Mouse (Mus musculus): Measurements from ENCODE around the gene Met. TPM values are rescaled to one million over a fixed set of nuclear protein-coding genes. Genes with fewer than 3 reads are reported as not detected.

Met gene
- polyA plus RNA-seq, 1 experiment, result 4.7 TPM

DNA sequence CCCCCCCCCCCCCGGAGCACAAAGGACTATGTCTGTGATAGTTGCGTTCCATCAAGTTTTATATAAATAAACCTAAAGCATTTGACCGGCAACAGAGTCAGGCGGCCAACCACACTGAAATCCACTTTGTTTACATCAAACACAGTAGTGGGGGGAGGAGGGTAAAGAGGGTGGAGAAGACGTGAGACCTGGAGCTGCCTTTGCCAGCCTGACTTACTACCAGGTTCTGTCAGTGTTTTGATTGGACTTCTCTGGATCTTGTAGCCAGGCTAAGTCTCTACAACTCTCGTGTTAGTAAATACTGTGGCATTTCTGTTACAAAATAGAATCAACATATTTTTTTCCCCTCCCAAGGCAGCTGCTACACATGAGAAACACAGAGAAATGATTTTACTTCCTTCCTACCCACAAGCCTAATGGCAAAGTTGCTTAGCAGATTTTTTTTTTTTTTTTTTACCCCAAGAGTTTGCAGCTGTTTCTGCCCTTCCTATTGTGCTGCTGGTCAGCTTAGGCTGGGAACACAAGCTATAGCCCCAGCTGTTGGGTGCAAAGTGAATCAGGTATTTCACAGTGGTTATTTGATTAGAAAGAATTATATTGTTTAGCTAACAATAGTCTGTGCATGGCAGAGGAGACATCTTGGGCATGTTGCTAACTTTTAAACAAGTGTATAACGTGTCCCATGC, 52.3 kb downstream of the Met start:
- H3K4me1 ChIP-seq (ENCODE audit: control insufficient read depth, insufficient read depth, insufficient read length, low read length), result no peaks in the 10 kb centered on the region
- TF ChIP-seq CTCF (IDR thresholded peaks at IDR 0.05; ENCODE audit: extremely low read depth, insufficient read length, insufficient replicate concordance, low read depth, low read length) (no peak), POLR2A (IDR thresholded peaks at IDR 0.05; ENCODE audit: low read depth, low read length) (no peak)
- H3K36me3 ChIP-seq (ENCODE audit: control insufficient read depth, insufficient read depth, low read length), result peaks cover 8% of the 10 kb centered on the region
- H3K27ac ChIP-seq (ENCODE audit: insufficient read depth, low read depth, low read length), result no peak overlapping the region
- 60% methylated on average over 7 of the region's 7 CpGs for WGBS
- H3K27me3 ChIP-seq (ENCODE audit: control insufficient read depth, insufficient read depth, low read length), result no peaks in the 10 kb centered on the region
- no peak overlapping the region for H3K4me3 ChIP-seq (ENCODE audit: low read depth, low read length)

DNA sequence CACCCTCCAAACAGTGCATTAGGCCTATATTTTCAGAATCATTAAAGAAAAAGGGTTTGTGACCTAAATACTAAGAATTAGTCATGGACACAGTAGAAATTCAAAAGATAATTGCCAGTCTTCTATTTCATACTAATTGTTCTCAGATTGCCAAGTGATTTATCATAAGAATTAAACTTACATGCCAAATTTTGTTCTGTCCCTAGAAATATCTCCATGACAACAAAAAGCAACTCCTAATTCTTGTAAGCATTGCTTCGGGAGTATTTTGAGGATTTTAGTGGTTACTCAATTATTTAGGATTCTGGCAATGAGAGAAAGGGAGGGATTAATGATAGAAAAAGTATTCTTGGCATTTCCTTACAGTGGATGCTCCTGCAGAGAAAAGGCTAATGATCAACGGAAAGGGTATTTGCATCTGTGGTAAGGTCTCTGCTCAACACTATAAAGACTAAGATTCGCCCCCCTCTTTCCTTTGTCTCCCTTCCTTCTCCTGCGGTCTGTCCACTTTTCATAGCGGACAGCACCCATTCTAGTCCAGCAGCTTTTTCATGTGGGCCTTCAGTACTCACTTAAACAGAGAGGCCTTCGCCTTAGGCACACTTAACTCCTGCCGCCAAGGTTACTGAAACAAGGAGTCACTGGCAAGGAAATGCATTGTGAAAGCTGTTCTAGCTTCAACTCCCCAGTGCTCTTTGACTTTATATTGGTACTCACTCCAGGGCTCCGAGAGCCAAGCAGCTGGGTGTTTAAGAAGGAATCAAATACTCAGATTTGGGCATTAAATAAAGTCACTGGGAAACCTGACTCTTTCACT, 58.5 kb downstream of the Met start:
- Histone ChIP-seq H3K4me3 (ENCODE audit: low read depth, low read length) (no peak overlapping the region), H3K4me1 (ENCODE audit: control insufficient read depth, insufficient read depth, insufficient read length, low read length) (no peaks in the 10 kb centered on the region), H3K27me3 (ENCODE audit: control insufficient read depth, insufficient read depth, low read length) (no peaks in the 10 kb centered on the region), H3K27ac (ENCODE audit: insufficient read depth, low read depth, low read length) (no peak overlapping the region), H3K36me3 (ENCODE audit: control insufficient read depth, insufficient read depth, low read length) (peaks cover 2% of the 10 kb centered on the region; the same call in 1 of the 2 replicates)
- TF ChIP-seq CTCF (IDR thresholded peaks at IDR 0.05; ENCODE audit: extremely low read depth, insufficient read length, insufficient replicate concordance, low read depth, low read length) (no peak), POLR2A (IDR thresholded peaks at IDR 0.05; ENCODE audit: low read depth, low read length) (no peak)
- 80% methylated on average over 8 of the region's 8 CpGs for WGBS

GRCm38 (mm10) chr6:17522917-17523316, 59.3 kb downstream of the Met start:
- Histone ChIP-seq H3K27ac (ENCODE audit: insufficient read depth, low read depth, low read length) (no peak overlapping the region), H3K4me1 (ENCODE audit: control insufficient read depth, insufficient read depth, insufficient read length, low read length) (no peaks in the 10 kb centered on the region), H3K4me3 (ENCODE audit: low read depth, low read length) (no peak overlapping the region), H3K36me3 (ENCODE audit: control insufficient read depth, insufficient read depth, low read length) (peaks cover 4% of the 10 kb centered on the region; the same call in 1 of the 2 replicates), H3K27me3 (ENCODE audit: control insufficient read depth, insufficient read depth, low read length) (no peaks in the 10 kb centered on the region)
- WGBS, result 73% methylated on average over 4 of the region's 4 CpGs
- TF ChIP-seq POLR2A (IDR thresholded peaks at IDR 0.05; ENCODE audit: low read depth, low read length), result no peak
- no peak for TF ChIP-seq CTCF (IDR thresholded peaks at IDR 0.05; ENCODE audit: extremely low read depth, insufficient read length, insufficient replicate concordance, low read depth, low read length)

- no peaks in the 10 kb centered on the region for H3K4me1 ChIP-seq (ENCODE audit: control insufficient read depth, insufficient read depth, insufficient read length, low read length)
- peaks cover 22% of the 10 kb centered on the region for H3K36me3 ChIP-seq (ENCODE audit: control insufficient read depth, insufficient read depth, low read length)
- TF ChIP-seq CTCF (IDR thresholded peaks at IDR 0.05; ENCODE audit: extremely low read depth, insufficient read length, insufficient replicate concordance, low read depth, low read length) (no peak), POLR2A (IDR thresholded peaks at IDR 0.05; ENCODE audit: low read depth, low read length) (no peak)
- H3K4me3 ChIP-seq (ENCODE audit: low read depth, low read length), result no peak overlapping the region
- H3K27me3 ChIP-seq (ENCODE audit: control insufficient read depth, insufficient read depth, low read length), result no peaks in the 10 kb centered on the region
- 81% methylated on average over 6 of the region's 6 CpGs for WGBS
- no peak overlapping the region for H3K27ac ChIP-seq (ENCODE audit: insufficient read depth, low read depth, low read length)
Measured at GRCm38 (mm10) chr6:17529490-17530269, 66.1 kb downstream of the Met start.

- no peaks in the 10 kb centered on the region for H3K27me3 ChIP-seq (ENCODE audit: control insufficient read depth, insufficient read depth, low read length)
- TF ChIP-seq CTCF (IDR thresholded peaks at IDR 0.05; ENCODE audit: extremely low read depth, insufficient read length, insufficient replicate concordance, low read depth, low read length), result no peak
- peaks cover 4% of the 10 kb centered on the region; the same call in 1 of the 2 replicates for H3K36me3 ChIP-seq (ENCODE audit: control insufficient read depth, insufficient read depth, low read length)
- H3K4me1 ChIP-seq (ENCODE audit: control insufficient read depth, insufficient read depth, insufficient read length, low read length), result peaks cover 5% of the 10 kb centered on the region; the same call in 1 of the 2 replicates
- H3K27ac ChIP-seq (ENCODE audit: insufficient read depth, low read depth, low read length), result no peak overlapping the region
- WGBS, result 73% methylated on average over 8 of the region's 8 CpGs
- no peak overlapping the region for H3K4me3 ChIP-seq (ENCODE audit: low read depth, low read length)
Measured at GRCm38 (mm10) chr6:17541615-17542014, 78.0 kb downstream of the Met start.

DNA sequence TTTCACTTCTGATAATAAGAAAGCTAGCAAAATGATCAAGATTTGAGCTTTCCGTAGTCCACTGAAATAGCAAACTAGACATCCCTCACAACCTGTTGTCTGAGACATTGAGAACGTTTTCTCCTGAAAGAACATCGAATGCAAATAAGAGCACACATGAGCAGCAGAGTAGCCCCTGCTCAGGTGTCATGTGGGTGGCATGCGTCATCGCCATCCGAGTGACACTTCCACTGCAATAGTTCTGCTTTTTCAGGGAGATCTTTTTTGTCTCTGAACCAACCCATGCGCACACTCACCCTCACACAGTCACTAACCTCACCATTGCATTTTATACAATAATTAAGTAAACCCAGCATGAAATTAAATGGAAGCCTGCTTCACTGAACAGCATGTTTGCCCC, 78.8 kb downstream of the Met start:
- H3K4me3 ChIP-seq (ENCODE audit: low read depth, low read length), result no peak overlapping the region
- no peak overlapping the region for H3K27ac ChIP-seq (ENCODE audit: insufficient read depth, low read depth, low read length)
- TF ChIP-seq CTCF (IDR thresholded peaks at IDR 0.05; ENCODE audit: extremely low read depth, insufficient read length, insufficient replicate concordance, low read depth, low read length) (no peak), POLR2A (IDR thresholded peaks at IDR 0.05; ENCODE audit: low read depth, low read length) (no peak)
- H3K4me1 ChIP-seq (ENCODE audit: control insufficient read depth, insufficient read depth, insufficient read length, low read length), result peaks cover 5% of the 10 kb centered on the region; the same call in 1 of the 2 replicates
- H3K27me3 ChIP-seq (ENCODE audit: control insufficient read depth, insufficient read depth, low read length), result no peaks in the 10 kb centered on the region
- WGBS, result 91% methylated on average over 7 of the region's 7 CpGs
- H3K36me3 ChIP-seq (ENCODE audit: control insufficient read depth, insufficient read depth, low read length), result peaks cover 4% of the 10 kb centered on the region; the same call in 1 of the 2 replicates
